Mouse (Mus musculus) heart, embryonic 15.5 days (tissue): ENCODE measurements at regions not wholly inside any gene's neighbourhood (a gene's known extent, or its start where the extent isn't known, plus 50 kb on each side); places are given as distances from the start of the nearest gene placed in this dataset.

Experiments used
- ATAC-seq: fragments of 200-750 bp; cut with Nextera tagmentation; replicated peaks from 2 replicates; pipeline ENCODE4 v1.8.0; 2017; ENCODE audit warnings: low read depth, moderate TSS enrichment; ENCODE audit not compliant: insufficient number of reproducible peaks, insufficient read depth, low FRiP score
- H3K27ac ChIP-seq: fragments of 300-500 bp; sonication (generic); 2 replicates; pipeline ENCODE4 v1.5.1; 2015; ENCODE audit warnings: mild to moderate bottlenecking, inconsistent platforms
- H3K27me3 ChIP-seq: fragments of 300-500 bp; sonication (generic); 2 replicates; pipeline ENCODE4 v1.6.1; 2015; ENCODE audit warnings: inconsistent platforms
- H3K36me3 ChIP-seq: fragments of 300-500 bp; sonication (generic); 2 replicates; pipeline ENCODE4 v1.6.1; 2015; ENCODE audit warnings: mild to moderate bottlenecking, inconsistent platforms
- H3K4me1 ChIP-seq: fragments of 300-500 bp; sonication (generic); replicated peaks from 2 replicates; pipeline ENCODE4 v1.6.1; 2015; ENCODE audit warnings: inconsistent platforms
- H3K4me2 ChIP-seq: fragments of 300-500 bp; sonication (generic); 2 replicates; pipeline ENCODE4 v1.6.1; 2015; ENCODE audit warnings: inconsistent platforms, mild to moderate bottlenecking, moderate library complexity
- H3K4me3 ChIP-seq: fragments of 300-500 bp; sonication (generic); 2 replicates; pipeline ENCODE4 v1.5.1; 2015; ENCODE audit warnings: mild to moderate bottlenecking, inconsistent platforms
- H3K9ac ChIP-seq: fragments of 300-500 bp; sonication (generic); 2 replicates; pipeline ENCODE4 v1.6.1; 2015; ENCODE audit warnings: mild to moderate bottlenecking, inconsistent platforms
- H3K9me3 ChIP-seq: fragments of 300-500 bp; sonication (generic); replicated peaks from 2 replicates; pipeline ENCODE4 v1.6.1; 2016; ENCODE audit warnings: inconsistent platforms
- WGBS: fragments of 180-500 bp; shearing (Covaris S2); methylation state at CpG from one replicate; pipeline ENCODE4 v1.1.7; 2015; ENCODE audit warnings: mixed read lengths; 5-methylcytosine and 5-hydroxymethylcytosine counted together

- H3K36me3 ChIP-seq: no peaks in the 10 kb centered on the region
Observed at GRCm38 (mm10) chr14:58944958-58945357, 197.7 kb downstream of the 1700129C05Rik start.

GRCm38 (mm10) chr14:58943267-58943765 is 199.4 kb downstream of the 1700129C05Rik start:
- H3K4me3 ChIP-seq: no peak overlapping the region
- H3K36me3 ChIP-seq: no peaks in the 10 kb centered on the region
- no peak overlapping the region for H3K27ac ChIP-seq
- H3K27me3 ChIP-seq: no peaks in the 10 kb centered on the region
- ATAC-seq: no peak
- WGBS: 81% methylated on average over 1 of the region's 1 CpGs
- no peaks in the 10 kb centered on the region for H3K9me3 ChIP-seq
- H3K4me2 ChIP-seq: no peak overlapping the region
- no peaks in the 10 kb centered on the region for H3K4me1 ChIP-seq
- H3K9ac ChIP-seq: no peak overlapping the region

More at GRCm38 (mm10) chr14:58944958-58945357, 197.7 kb downstream of the 1700129C05Rik start:
- 85% methylated on average over 2 of the region's 2 CpGs for WGBS
- H3K9ac ChIP-seq: no peak overlapping the region
- H3K4me2 ChIP-seq: no peak overlapping the region
- no peaks in the 10 kb centered on the region for H3K27me3 ChIP-seq
- H3K9me3 ChIP-seq: no peaks in the 10 kb centered on the region
- H3K27ac ChIP-seq: no peak overlapping the region
- H3K4me1 ChIP-seq: no peaks in the 10 kb centered on the region
- ATAC-seq: no peak
- H3K4me3 ChIP-seq: no peak overlapping the region

- Histone ChIP-seq H3K9ac (no peak overlapping the region), H3K27ac (no peak overlapping the region), H3K36me3 (no peaks in the 10 kb centered on the region), H3K4me3 (no peak overlapping the region), H3K4me1 (0 out of 2 replicates have a peak, but pooled peaks cover 3% of the 10 kb centered on the region), H3K9me3 (no peaks in the 10 kb centered on the region), H3K27me3 (no peaks in the 10 kb centered on the region), H3K4me2 (no peak overlapping the region)
- ATAC-seq: no peak
- 60% methylated on average over 1 of the region's 1 CpGs for WGBS
Observed at GRCm38 (mm10) chr14:58939086-58939485, 203.6 kb downstream of the 1700129C05Rik start.

DNA sequence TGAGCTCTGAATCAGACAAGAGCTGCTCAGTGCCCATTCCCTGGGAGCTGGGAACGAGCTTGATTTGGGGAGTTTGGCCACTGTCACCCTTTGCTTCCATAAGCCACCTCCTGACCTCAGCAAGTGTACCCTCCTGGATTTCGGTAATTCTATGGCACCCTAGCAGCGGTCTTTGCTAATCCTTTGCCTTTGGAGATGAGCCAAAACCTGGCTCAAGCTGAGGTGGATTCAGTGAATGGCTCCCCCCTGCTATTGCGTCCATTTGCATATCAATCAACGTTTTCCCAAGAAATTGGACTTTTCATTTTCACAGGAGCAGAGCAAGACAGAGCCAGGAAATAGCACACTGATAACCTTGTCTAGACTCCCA is 204.1 kb downstream of the 1700129C05Rik start:
- Histone ChIP-seq H3K27ac (no peak overlapping the region), H3K4me3 (no peak overlapping the region), H3K9ac (no peak overlapping the region), H3K4me1 (0 out of 2 replicates have a peak, but pooled peaks cover 3% of the 10 kb centered on the region), H3K9me3 (no peaks in the 10 kb centered on the region), H3K36me3 (no peaks in the 10 kb centered on the region), H3K4me2 (no peak overlapping the region), H3K27me3 (no peaks in the 10 kb centered on the region)
- no peak for ATAC-seq
- WGBS: 50% methylated on average over 5 of the region's 5 CpGs

GRCm38 (mm10) chr14:58937791-58938600 is 204.7 kb downstream of the 1700129C05Rik start:
- 65% methylated on average over 12 of the region's 12 CpGs for WGBS
- ATAC-seq: no peak
- no peak overlapping the region for H3K4me3 ChIP-seq
- H3K4me1 ChIP-seq: 0 out of 2 replicates have a peak, but pooled peaks cover 3% of the 10 kb centered on the region
- no peak overlapping the region for H3K9ac ChIP-seq
- H3K4me2 ChIP-seq: peak overlapping the region; percentile 28; the same call in 1 of the 2 replicates
- no peaks in the 10 kb centered on the region for H3K36me3 ChIP-seq
- no peak overlapping the region for H3K27ac ChIP-seq
- H3K9me3 ChIP-seq: no peaks in the 10 kb centered on the region
- H3K27me3 ChIP-seq: no peaks in the 10 kb centered on the region

- peak overlapping the region; percentile 28; the same call in 1 of the 2 replicates for H3K4me2 ChIP-seq
- H3K27ac ChIP-seq: no peak overlapping the region
- H3K27me3 ChIP-seq: no peaks in the 10 kb centered on the region
- H3K4me3 ChIP-seq: no peak overlapping the region
- no peak overlapping the region for H3K9ac ChIP-seq
- H3K4me1 ChIP-seq: 0 out of 2 replicates have a peak, but pooled peaks cover 3% of the 10 kb centered on the region
- no peak for ATAC-seq
- WGBS: 45% methylated on average over 8 of the region's 8 CpGs
- H3K9me3 ChIP-seq: no peaks in the 10 kb centered on the region
- H3K36me3 ChIP-seq: no peaks in the 10 kb centered on the region
Observed at GRCm38 (mm10) chr14:58937331-58937730, 205.4 kb downstream of the 1700129C05Rik start.

DNA sequence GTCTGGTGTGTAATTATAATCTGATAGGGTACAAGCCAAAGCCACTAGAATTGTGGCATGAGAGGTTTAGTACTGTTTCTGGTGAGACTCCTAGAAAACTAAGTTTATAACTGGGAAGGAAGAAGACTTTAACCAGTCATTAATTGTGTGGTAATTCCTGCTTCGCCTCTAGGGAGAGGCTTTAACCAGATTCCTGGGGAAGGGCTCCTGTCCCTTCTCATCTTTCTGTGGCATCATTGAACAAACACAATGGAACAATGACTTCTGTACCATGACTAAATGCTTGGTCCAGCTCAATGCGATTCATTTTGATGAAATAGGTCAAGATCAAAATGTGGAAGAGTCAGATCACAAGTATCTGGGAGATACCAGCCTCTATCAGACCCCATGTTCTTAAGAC is 206.6 kb downstream of the 1700129C05Rik start:
- no peak overlapping the region for H3K4me2 ChIP-seq
- H3K4me1 ChIP-seq: 0 out of 2 replicates have a peak, but pooled peaks cover 3% of the 10 kb centered on the region
- H3K9me3 ChIP-seq: no peaks in the 10 kb centered on the region
- 75% methylated on average over 2 of the region's 2 CpGs for WGBS
- H3K27me3 ChIP-seq: no peaks in the 10 kb centered on the region
- no peak overlapping the region for H3K4me3 ChIP-seq
- no peak overlapping the region for H3K27ac ChIP-seq
- no peak overlapping the region for H3K9ac ChIP-seq
- ATAC-seq: no peak
- H3K36me3 ChIP-seq: no peaks in the 10 kb centered on the region

GRCm38 (mm10) chr14:58917853-58918252 is 224.8 kb downstream of the 1700129C05Rik start:
- Histone ChIP-seq H3K4me2 (no peak overlapping the region), H3K4me3 (no peak overlapping the region), H3K4me1 (no peaks in the 10 kb centered on the region), H3K27me3 (no peaks in the 10 kb centered on the region), H3K36me3 (no peaks in the 10 kb centered on the region), H3K9ac (no peak overlapping the region), H3K9me3 (no peaks in the 10 kb centered on the region), H3K27ac (no peak overlapping the region)
- 50% methylated on average over 9 of the region's 9 CpGs for WGBS
- no peak for ATAC-seq

DNA sequence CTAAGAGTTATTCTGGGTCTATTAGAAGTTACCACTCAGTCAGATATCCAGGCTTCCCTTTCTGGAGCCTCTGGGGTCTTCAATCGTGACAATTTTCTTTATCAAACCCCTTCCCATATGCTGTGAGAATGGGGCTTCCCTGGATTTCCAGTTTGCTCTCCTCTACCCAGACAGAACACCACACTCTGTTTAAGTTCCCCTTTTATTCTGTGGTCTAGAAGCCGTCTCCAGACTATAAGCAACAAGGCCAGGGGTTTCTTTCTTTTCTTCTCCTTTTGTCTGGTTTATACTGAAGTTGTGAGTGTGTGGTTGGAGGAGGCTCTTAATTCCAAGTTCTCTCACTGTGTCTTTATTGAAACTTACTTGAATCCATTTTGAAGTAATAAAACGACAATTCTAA is 225.5 kb downstream of the 1700129C05Rik start:
- no peak overlapping the region for H3K27ac ChIP-seq
- no peaks in the 10 kb centered on the region for H3K36me3 ChIP-seq
- no peaks in the 10 kb centered on the region for H3K9me3 ChIP-seq
- WGBS: 78% methylated on average over 3 of the region's 3 CpGs
- no peaks in the 10 kb centered on the region for H3K4me1 ChIP-seq
- H3K9ac ChIP-seq: no peak overlapping the region
- no peaks in the 10 kb centered on the region for H3K27me3 ChIP-seq
- no peak overlapping the region for H3K4me2 ChIP-seq
- H3K4me3 ChIP-seq: no peak overlapping the region
- no peak for ATAC-seq

- Histone ChIP-seq H3K27me3 (no peaks in the 10 kb centered on the region), H3K9ac (no peak overlapping the region), H3K36me3 (no peaks in the 10 kb centered on the region), H3K27ac (no peak overlapping the region), H3K4me2 (no peak overlapping the region), H3K9me3 (no peaks in the 10 kb centered on the region), H3K4me3 (no peak overlapping the region), H3K4me1 (no peaks in the 10 kb centered on the region)
- ATAC-seq: no peak
- 88% methylated on average over 3 of the region's 3 CpGs for WGBS
Observed at GRCm38 (mm10) chr14:58914937-58915336, 227.8 kb downstream of the 1700129C05Rik start.

GRCm38 (mm10) chr14:58910846-58911245 is 231.8 kb downstream of the 1700129C05Rik start:
- no peak overlapping the region for H3K27ac ChIP-seq
- ATAC-seq: no peak
- WGBS: 77% methylated on average over 1 of the region's 1 CpGs

GRCm38 (mm10) chr14:58907932-58908331 is 234.8 kb downstream of the 1700129C05Rik start:
- WGBS: 58% methylated on average over 3 of the region's 3 CpGs
- no peak for ATAC-seq
- no peak overlapping the region for H3K9ac ChIP-seq
- no peaks in the 10 kb centered on the region for H3K27me3 ChIP-seq
- no peaks in the 10 kb centered on the region for H3K9me3 ChIP-seq
- no peak overlapping the region for H3K4me2 ChIP-seq
- no peak overlapping the region for H3K4me3 ChIP-seq
- H3K27ac ChIP-seq: no peak overlapping the region
- H3K4me1 ChIP-seq: no peaks in the 10 kb centered on the region
- no peaks in the 10 kb centered on the region for H3K36me3 ChIP-seq

More at GRCm38 (mm10) chr14:58910846-58911245, 231.8 kb downstream of the 1700129C05Rik start:
- Histone ChIP-seq H3K9ac (no peak overlapping the region), H3K4me2 (no peak overlapping the region), H3K4me1 (no peaks in the 10 kb centered on the region), H3K27me3 (no peaks in the 10 kb centered on the region), H3K4me3 (no peak overlapping the region), H3K36me3 (no peaks in the 10 kb centered on the region), H3K9me3 (no peaks in the 10 kb centered on the region)
